Mouse (Mus musculus) megakaryocyte progenitor cell, adult 5-6 weeks (primary cell): ENCODE data around the gene Fam92b. TPM values are rescaled to one million over a fixed set of nuclear protein-coding genes. Genes with fewer than 3 reads are reported as not detected.

Source experiments
- ATAC-seq: replicated peaks from 2 replicates; pipeline ENCODE4 v1.8.0; 2016; ENCODE audit warnings: mild to moderate bottlenecking, moderate TSS enrichment, inconsistent platforms; ENCODE audit not compliant: poor library complexity
- total RNA-seq, 2 experiments: library from RNA; stranded (forward) in 1 of 2; stranded (reverse) in 1 of 2; fragments of 157-497, 149-512 nt in 1 of 2; fragments of 200-1000 nt in 1 of 2; gene quantifications; 2 replicates each; pipeline versions ENCODE4 v1.2.3 to v1.2.4; 2015 to 2017

Gene Fam92b
- not detected in 2 replicates for total RNA-seq (2015)
- total RNA-seq (2017), result not detected in 2 replicates

DNA sequence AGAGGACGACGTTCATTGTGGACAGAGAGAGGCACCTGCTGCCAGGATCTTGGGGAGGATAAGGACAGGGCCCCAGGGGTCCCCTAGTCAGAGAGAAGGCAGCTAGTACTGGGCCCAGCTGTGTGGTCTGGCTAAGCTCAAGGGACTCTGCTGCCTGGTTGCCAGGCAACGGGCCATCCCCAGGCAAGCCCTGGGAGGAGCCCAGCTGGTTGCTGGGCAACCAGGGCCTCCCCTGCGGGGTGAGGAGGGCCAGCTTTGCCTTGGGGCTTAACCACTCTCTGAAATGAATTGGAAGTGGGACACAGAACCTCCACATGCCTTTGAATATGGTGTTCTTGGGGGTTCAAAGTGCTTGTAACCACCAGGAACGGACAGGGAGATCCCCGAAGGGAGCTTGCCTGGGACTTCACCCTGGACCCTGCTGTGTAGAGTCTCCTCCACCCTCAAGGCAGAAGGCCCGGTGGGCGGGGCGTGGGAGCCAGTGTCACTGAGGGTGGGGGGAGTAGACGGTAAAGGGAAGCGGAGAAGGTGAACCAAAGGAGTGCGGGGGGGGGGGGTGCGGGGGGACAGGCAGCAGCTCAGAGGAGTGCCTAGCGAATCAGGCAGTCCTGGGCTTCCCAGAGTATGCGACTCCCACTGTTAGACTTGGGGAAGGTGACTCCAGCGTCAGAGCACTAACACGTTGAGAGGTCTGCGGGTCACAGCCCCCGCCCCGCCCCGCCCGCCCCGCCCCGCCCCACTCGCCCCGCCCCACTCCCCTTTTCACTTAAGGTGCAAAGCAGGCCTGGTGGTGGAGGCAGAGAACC is at the start of gene Fam92b:
Gene Fam92b (minus strand): TSS at position 149 of the 806 bp plus-strand sequence.
- ATAC-seq, result peak; percentile 26; the same call in 1 of the 2 replicates

DNA sequence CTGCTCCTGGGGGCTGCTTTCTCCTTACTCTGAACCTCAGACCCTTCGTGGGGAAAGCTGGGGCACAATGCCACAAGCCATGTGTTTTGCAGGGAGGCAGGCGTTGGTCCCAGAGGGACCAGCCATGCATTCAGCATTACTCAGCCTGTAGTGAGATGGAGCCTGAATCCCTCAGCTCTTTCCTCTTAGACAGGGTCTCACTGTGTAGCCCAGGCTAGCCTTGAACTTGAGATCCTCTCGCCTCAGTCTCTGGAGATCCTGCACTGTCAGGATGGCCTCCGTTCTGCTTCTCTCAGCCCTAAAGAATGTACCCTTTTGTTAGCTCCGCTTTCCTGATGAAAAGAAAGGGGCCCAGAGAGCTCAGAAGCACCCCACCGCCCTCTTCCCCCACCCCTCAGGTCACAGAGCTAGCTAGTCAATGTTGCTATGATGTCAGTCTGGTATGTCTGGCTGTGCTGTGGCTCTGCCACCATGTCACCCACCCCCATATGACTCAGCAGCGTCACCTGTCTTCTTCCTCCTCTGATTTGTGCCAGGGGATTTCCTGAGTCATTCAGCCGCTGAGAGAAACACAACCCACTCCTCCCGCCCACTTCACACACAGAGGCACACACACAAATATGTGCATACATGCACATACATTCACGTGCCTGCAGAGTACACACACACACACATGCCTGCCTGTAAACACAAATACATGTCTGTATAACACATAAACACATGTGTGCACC is 48.3 kb upstream of the Fam92b start:
- peak; percentile 30 for ATAC-seq

DNA sequence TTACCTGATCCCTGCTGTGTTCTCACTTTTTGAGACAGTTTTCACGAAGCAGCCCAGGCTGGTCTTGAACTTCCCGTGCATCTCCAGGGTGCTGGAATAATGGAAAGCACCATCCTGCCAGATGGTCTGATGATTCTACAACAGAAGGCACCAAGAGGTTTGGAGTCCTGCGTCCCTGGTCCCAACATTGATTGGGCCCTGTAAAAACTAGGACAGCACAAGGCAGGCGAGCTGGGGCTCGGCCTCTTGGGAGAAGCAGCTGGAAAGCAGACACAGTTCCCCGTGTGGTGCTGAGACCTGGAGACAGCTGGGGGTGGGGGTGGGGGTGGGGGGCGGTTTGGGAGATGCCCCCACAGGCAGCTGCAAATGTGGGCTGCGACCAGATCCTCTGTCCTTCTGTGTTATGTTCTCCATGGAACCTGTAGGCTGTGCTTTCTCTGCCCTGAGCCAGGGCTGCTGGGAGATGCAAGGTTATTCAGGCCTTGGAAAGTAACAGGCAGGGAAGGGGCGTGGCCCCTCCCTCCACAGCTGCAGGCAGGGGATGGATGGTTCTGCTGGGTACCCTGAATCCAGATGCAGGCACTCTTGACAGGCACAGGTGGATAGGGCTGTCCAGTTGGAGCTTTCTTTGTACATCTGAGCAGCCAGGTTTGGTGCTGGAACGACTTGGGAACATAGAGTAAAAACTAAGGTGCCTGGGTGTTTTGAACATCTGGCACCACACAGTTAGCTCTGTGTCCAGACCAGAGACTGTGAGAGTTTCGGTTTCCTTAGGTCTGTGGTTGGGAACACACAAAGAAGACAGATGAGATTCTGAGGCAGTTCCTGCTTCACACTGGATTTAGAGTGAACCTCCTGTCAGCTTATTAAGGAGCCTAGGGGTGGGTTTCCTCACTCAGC is 47.5 kb upstream of the Fam92b start:
- ATAC-seq, result peak; percentile 35; the same call in 1 of the 2 replicates

DNA sequence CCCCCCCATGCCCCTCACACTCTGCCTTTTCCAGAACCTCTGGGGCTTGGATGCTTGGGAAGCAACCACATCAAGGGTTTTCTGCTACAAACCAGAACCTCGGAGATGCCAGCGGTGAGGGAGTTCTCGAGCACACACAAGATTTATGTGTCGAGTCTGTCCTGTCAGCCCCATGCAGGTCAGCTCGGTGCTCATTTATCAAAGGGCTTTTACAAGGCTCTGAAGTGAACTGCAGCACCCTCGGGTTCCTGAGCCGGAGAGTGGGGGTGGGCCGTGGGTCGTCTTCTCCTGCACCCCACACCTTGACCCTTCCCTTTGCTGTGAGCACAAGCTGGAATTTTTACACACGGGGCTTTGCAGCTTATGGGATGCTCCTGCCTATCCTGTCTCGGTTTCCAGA is 45.3 kb upstream of the Fam92b start:
- ATAC-seq, result no peak

DNA sequence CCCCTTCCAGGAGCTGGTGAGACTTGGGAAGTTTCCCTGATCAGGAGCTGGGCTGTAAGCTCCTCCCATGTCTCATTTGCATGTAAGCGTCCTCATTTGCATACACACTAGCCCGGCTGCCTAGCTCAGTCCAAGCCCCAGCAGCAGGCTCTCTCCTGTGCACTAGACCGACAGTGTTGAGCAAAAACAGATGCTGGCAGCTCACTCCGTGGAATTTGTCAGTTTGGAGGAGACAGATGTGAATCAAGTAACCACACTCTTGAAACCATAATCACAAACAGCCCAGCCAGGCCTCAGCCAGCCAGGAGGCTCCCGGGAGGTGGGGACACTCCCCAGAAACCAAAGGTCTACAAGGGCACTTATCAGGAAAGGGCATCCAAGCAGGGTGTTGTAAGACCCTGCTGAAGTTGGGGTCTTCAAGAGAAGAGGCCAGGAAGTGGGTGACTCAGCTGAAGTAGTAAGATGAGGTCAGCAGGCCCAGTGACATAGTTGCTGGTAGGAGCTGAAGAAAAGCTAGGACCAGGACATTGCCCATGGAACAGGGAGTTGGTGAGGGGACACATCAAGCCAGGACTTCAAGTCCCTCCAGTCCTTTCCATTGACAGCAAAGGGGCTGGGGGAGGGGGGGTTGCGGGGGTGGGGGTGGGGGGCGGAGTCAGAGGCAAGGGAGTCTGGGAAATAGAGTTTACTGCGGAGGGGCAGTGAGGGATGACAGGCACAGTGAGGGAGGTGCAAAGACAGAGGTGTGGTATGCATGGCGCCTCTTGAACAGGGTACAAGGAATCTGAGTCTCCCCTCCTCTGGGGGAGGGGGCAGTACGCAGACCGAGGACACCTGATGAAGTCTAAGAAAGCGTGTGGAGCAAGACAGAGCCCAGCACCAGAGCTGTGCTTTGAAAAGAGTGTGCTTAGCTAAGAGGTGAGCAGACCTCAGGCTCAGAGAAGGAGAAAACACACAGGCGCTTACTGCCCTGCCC is 39.9 kb upstream of the Fam92b start:
- peak; percentile 77 for ATAC-seq

DNA sequence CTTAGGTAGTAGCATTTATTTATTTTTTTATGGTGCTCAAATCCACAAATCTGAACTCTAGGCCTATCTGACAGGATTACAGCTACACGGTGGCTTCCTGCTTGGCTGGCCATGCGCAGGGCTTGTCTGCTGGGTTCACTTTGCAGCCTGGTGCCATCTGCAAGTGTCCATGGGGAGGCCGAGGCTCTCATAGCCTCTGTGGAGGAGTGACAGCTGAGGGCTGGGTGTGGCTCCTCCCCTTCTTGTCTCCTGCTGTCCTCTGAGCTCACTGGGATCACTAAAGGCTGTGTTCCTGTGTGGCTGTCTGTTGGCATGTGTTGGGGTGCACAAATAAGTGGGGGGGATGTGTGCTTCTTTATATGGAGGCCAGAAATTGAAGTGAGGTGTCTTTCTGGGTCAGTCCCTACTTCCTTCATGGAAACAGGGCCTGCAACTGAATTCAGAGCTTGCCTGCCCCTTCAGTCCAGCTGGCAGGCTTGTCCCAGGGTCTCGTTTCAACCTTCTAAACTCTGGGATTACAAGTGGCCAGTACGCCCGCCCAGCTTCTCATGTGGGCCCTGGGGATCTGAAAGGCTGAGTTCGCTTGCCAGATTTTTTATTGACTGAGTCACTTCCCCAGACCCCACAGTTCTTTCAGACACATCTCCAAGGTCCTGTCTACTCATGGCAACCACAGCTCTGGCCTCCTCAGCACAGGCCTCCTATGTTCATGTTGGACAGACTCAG is 38.3 kb upstream of the Fam92b start:
- no peak for ATAC-seq

DNA sequence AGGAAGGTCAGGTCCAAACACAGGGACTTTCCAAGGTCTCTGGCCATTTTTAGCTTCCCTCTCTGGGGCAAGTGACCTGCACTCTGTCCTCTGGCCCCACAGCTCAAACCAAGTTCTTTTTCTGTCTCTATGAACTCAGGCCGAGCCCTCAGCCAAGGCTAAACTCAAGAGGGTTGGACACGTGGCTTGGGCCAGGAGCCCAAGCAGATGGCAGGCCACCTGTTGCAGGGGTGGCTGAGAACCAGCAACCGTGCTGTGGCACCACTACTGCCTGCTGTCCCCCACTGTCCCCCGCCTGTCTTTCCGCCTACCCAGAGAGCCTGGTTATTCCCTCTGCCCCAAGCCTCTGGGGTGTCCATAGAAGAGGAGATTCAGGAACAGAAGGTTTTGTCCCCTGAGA is 36.7 kb upstream of the Fam92b start:
- ATAC-seq, result no peak

DNA sequence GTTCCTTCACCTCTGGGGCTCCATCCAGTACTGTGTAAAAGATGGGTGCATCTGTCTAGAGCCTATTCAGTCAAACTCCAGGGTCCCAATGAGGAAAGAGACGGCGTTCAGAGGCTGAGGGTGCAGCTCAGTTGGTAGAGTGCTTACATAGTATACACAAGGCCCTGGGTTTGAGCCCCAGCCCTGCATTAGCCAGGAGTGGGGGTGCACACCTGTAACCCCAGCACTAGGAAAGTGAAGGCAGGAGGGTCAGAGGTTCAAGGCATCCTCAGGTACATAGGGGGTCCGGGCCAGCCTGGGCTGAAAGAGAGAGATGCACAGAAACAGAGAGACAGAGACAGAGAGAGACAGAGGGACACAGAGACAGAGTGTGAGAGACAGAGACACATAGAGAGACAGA is 36.0 kb upstream of the Fam92b start:
- ATAC-seq, result no peak

DNA sequence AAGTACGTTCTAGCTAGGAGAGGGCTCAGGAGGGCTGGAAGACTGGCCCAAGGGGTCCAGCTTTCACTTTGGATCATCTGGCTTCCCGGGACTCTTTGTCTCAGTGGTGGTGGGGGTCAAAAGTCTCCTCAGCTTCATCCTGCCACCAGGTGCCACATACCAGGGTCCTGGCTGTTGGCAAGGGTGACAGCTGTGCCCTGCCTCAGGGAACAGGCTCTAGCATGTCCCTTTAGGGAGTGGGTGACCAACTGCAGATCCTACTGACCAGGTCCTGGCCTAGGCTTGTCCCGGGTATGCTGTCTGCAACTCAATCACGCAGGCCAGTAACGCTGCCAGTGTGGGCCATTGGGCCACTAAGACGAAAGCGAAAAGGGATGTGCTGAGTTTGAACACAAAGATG is 35.3 kb upstream of the Fam92b start:
- ATAC-seq, result no peak

DNA sequence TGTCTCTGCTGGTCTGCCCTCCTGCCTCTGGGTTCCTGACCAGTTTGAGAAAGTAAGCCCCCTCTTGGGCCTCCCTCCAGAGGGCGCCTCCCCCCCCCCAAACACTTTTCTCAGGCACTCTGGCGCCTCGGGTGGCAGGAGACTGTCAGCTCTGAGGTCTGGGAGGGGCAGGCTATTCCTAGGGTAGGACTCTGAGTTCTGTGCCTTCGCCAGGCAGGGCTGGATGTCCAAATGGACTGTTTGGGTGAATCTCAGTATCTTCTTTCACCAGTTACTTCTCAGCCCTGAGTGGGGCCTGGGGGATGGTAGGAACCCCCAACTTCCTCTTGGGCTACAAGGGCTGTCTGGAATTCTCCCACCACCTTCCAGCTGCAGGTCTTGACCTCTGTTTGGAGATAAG is 34.1 kb upstream of the Fam92b start:
- peak; percentile 34; the same call in 1 of the 2 replicates for ATAC-seq

DNA sequence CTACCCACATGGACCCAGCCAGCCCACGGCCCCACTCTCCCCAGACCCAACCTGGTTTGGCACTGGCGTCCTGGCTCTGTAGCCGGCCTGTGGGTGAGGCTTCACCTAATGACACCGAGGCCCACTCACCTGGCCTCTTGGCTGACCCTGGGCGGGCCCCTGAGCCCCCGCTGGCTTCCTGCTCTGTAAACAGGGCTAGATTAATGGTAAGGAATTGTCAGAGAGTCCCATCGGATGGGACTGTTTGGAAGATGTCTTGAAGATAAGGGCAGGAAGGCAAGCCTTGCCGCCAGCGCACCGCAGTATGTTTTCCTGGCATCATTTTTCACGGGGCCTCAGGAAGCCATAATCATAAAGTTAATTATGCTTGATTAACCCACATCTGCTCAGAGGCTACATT is 30.8 kb upstream of the Fam92b start:
- no peak for ATAC-seq

DNA sequence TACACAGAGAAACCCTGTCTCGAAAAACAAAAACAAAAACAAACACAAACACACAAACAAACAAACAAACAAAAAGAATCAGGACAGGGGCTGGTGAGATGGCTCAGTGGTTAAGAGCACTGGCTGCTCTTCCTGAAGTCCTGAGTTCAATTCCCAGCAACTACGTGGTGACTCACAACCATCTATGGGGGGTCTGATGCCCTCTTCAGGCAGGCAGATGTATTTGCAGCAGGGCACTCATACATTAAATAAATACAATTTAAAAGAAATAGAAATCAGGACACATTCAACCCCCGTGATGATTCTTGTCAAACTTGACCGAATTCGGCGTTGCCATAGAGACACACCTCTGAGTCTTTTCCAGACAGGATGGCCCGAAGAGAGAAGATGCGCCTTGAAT is 30.1 kb upstream of the Fam92b start:
- ATAC-seq, result no peak

DNA sequence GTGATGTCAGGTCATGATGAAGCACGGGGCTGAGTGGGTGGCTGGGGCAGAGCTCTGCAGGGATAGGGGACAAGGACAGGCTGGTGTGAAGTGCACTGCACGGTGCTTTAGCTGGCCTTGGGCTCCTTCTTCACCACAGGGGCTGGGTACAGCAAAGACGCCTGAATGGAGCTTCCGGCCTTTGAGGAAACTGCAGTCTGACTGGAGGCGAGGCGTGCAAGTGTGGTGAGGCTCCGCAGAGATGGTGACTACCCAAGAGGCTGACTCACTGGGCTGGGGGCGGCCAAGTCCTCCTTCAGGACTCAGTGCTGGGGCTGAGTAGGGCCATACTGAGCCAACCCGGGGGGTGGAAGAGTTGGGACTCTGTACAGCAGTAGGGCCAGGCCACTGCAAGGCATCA is 28.6 kb upstream of the Fam92b start:
- ATAC-seq, result no peak

DNA sequence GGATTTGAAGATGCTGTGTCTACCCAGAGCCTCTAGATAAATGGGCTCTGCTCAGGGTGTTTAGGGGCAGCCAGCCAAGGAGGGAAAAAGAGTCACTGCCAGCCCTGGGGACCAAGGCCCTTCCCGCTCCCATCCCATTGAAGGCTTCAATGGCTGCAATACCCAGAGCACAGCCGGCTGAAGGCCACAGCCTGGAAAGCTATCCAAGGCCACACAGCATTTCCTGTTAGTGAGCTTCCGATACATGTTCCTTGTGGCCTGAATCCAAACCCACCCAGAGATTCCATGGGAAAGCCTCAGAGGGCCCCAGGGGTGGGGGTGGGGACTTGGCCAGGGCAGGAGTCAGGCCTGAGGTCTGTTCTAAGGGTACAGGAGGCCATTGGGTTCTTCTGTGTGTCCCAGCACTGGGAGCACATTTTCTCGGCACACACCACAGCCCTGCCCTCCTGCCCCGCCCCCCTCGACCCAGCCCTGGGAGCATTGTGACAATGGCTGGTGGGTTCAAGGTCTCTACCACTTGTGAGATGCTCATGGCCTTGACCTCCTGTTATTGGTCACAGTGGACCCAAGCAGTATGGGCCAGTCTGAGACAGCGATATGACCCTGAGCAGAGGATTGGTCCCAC is 27.6 kb upstream of the Fam92b start:
- no peak for ATAC-seq

DNA sequence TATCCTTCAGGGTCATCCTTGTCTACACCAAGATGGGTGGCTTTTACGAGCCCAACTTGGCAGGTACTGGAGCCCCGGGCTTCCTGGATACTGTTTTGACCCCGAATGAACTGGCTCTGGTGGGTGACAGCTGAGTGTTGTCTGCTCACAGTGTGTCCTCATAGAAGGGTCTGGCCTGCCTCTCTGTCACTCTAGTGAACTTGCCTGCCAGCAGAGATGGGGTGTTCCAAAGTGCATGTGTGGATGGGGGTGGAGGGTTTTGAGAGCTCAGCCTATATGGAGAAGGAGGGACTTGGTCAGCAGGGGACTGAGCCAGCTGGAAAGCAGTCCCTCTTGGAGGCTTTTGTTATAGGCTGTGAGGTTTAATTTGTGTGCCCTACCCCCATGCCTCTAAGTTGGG is 25.3 kb upstream of the Fam92b start:
- ATAC-seq, result no peak

DNA sequence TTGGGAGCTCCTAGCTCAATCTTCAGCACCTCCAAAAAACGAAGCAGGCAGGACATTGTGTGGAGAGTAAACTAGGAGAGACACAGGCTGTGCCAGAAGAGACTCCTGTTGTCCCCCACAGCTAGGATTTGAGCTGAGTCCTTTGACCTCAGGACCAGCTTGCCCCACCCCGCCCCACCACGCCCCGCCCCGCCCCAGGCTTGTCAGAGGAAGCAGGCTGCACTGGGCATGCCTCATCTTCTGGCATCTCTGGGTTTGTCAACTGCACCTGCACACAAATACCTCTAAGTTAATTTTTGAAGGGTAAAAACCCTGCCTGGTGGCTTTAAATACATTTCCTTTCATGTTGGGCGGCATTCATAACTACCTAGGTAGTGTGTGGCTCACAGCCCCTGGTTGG is 24.1 kb upstream of the Fam92b start:
- ATAC-seq, result no peak

DNA sequence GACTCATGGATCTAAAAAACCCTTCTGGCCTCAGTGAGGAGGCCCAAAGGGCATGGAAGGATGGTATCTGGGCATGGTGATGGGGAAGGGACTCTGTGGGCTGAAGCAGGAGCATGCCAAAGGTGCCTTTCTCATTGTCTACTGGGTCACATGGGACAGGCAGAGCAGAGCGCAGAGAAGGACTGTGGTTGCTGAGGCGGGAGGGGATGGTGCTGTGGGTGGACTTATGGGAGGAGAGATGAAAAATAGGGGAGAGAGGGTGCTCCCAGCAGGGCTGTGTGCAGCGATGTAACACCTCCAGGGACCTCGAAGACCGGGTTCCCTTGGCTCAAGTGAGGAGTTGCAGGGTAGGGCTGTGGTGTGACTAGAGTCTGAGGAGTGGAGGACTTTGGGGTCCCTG is 14.9 kb upstream of the Fam92b start:
- ATAC-seq, result no peak

DNA sequence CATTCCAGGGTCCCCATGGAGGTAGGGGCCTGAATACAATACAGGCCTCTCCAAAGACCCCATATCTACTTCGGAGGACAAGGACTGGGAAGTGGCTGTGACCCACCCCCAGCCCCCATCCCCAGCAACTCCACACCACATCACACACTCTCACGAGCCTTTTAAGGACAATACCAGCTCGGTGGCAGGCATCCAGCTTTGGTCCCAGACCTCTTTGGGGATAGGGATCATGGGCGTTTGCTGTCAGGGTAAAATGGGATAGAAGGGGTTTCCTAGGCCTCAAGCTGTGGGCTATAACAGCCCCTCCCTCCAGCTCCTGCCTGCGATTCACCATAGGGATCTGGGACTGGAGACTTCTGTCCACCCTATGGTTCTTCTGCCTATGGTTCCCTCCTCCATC is 14.4 kb upstream of the Fam92b start:
- ATAC-seq, result no peak
